Mouse (Mus musculus): ENCODE data around the gene Lgals2.
"Not testable (repeated sequence)": the region's sequence is repeated elsewhere in the genome, so short reads cannot be mapped to it uniquely, and the experiment has no call there.

Gene Lgals2

DNA sequence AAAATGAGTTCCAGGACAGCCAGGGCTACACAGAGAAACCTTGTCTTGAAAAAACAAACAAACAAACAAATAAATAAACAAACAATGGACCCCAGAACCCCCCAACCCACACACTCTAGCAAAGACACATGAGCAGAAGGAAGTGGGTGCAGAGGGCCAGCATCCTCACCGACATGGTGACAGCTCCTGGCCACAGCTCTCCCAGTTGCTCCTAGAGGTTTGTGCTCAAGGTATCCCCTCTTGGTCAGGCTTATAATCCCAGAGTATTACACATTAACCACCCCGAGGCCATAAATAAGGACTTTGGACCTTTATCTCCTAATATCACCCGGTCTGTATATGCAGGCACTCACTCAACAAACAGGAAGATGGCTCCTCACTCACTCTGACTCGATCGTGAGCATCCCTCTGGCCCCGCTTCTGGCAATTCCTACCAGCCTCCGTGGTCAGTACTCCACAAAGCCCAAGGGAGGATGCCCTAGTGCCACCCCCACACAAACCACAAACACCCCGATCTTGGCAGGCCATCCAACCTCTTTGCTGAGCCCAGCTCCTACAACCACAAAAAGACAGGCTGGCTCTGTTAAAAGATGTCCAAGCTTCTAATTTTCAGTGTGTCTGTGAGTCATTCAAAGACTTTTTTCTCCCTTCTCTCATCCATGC, at the start of gene Lgals2:
Lgals2 (minus strand) TSS at position 227 of the 663 bp plus-strand sequence.
- DNase-seq (ENCODE audit: low spot score), result no peak

GRCm38 (mm10) chr15:78903243-78903642, 47.9 kb upstream of the Lgals2 start:
- peak; percentile 71 for DNase-seq (ENCODE audit: low spot score)

- no peak for DNase-seq (ENCODE audit: low spot score)
Measured at GRCm38 (mm10) chr15:78901422-78901789, 46.1 kb upstream of the Lgals2 start.

DNA sequence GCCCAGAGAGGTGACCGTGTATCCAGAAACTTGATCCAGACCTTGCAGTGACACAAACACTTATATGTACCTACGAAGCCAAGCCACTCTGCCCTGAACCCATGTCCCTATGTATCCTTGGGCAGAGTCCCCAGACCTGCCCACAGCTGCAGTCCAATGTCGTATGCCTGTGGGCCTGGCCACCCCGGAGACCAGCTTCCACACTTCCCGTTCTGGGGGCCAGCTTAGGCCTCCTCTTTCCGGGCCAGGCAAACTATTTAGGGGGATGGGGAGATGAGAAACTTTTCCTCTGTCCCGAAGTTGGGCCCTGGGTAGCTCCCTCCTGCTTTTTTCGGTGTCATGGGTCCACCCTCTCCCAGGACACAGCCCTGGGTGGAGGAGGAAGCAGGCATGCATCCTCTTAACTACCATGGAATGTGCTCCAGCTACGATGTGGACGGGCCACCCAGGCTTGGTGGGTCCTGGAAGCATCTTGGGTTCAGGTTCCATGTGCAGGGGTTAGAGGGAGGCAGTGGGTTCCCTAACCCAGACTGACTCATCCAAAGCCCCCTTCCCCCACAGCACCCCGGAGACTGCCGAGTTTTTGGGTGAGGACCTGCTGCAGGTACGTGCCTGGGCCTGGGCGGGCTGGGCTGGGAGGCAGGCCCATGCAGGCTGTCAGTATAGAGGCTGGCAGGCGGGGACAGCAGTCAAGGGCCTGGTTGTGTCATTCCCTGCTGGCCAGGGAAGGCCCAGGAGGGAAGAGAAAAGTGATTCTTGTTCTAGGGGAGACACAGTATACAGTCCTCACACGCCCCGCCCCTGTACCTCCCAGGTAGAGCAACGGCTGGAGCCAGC, 45.5 kb upstream of the Lgals2 start:
- DNase-seq (ENCODE audit: low spot score), result no peak

DNA sequence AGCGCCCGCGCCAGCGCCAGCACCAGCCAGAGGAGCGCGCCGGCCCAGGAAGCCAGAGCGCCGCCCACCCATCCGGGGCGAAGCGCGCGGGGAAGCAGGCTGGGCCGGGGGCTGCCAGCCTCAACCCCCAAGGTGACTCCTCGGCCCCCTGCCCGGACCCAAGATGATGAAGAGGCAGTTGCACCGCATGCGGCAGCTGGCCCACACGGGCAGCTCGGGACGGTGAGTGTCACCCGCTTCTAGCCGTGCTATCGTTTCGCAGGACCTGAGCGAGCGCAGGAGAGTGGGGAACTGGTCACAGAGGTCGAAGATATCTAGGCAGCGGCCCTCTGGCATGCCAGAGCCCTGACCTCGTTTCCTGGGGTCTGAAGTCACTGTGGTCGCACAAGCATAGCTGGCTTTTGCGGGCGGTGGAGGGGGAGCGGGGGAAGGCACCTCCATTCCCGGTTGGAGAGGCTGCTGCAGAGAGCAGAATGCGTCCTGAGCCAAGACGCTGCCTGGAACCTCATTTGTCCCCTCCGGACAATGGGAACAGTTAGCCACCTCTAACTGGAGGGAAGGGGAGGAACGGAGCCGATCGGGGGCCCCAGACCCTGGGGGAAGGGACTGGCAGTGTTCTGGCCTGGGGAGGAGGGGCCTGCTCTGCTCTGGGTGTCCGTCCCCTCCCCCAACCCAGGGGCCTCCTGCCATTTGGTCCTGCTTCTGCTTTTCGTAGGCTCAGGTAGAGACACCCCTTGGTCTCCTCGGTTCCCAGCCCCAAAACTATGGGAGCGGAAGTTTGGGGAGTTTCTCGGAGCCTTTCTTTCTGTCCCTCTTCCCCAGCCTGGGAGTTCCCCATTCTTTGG, 44.6 kb upstream of the Lgals2 start, which contains the start of gene Sh3bp1:
Sh3bp1 (plus strand) TSS at position 29 of the 845 bp plus-strand sequence.
- DNase-seq (ENCODE audit: low spot score), result no peak

GRCm38 (mm10) chr15:78899409-78899739, 44.0 kb upstream of the Lgals2 start, which contains the start of gene Gm49510:
Gene Gm49510 (plus strand): TSS chr15:78899667.
- no peak for DNase-seq (ENCODE audit: low spot score)

- no peak for DNase-seq (ENCODE audit: low spot score)
Measured at GRCm38 (mm10) chr15:78898507-78899001, 43.2 kb upstream of the Lgals2 start.

DNA sequence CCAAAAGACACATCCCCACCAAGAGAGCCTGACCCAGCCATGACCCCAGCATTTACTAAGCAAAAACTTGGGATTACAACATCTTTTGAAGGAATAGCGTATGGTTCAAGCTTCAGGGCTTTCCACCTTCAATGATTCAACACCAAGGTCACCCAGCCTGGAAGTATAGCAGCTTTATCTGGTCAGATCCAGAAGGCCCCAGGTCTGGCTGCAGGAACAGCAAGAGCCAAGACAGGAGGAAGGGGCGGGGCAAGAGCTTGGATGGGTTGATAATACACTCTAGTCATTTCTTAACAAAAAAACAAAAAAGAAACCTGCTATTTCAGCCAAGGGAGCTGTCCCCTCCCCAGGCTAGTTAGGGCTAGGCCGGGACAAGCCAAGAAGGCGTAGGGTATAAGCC, 42.2 kb upstream of the Lgals2 start:
- no peak for DNase-seq (ENCODE audit: low spot score)

DNA sequence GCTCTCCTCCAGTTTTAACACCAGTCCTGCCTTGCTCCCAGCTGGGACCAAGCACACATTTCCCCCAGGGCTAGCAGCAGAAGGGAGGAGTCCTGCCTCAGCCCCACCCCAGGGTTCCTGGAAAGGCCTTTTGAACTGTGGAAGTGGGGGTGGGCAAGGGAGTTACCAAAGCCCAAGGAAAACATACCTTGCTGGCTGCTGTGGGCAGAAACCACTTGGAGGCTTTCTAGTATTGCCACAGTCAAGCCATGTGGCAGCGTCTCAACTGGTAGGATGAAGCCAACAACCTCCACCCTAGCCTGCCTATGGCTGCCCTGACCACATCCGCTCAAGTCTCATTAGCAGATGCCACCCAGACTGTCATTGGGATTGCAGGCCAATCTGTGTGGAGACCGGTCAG, 40.8 kb upstream of the Lgals2 start:
- DNase-seq (ENCODE audit: low spot score), result no peak

- no peak for DNase-seq (ENCODE audit: low spot score)
Measured at GRCm38 (mm10) chr15:78895741-78896140, 40.4 kb upstream of the Lgals2 start.

DNA sequence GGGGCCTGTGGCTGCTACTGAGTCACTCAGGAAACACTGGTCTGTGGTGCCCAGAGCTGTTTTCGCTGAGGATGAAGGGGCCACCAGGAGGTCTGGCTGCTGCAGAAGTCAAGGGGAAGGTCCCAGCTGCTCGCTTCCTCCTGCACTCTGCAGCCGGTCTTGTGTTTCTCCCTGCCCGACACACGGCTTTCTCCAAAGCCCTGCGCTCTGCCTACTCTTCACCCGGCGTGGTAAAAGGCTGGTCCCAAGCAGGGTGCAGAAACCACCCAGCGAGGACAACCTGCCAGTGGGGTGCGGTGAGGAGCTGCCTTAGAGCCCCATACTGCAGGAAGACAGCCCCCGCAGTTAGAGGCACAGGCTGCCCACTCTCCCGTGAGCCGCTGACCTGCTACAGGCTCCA, 39.4 kb upstream of the Lgals2 start:
- DNase-seq (ENCODE audit: low spot score), result no peak

GRCm38 (mm10) chr15:78892440-78892839, 37.1 kb upstream of the Lgals2 start:
- DNase-seq (ENCODE audit: low spot score), result no peak

DNA sequence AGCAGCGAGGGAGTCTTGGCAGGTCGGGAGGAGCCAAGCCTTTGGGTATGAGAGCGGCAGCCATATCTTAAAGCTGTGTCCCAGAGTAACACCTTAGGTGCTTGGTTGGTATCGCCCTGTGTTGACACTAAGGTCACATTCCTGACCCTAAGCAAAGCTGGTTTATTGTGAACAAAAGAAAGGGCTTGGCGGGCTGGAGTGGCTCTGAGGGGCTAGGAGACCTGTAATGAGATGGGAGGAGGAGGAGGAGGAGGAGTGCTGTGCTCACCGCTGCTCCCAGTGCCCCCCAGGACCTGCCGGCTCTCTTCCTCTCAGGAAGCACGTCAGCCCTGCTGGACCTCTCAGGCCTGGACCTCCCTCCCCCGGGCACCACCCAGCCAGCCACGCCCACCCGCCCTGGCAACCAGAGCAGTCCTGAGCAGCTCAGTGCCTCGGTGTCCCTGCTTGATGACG, 34.1 kb upstream of the Lgals2 start:
- no peak for DNase-seq (ENCODE audit: low spot score)

DNA sequence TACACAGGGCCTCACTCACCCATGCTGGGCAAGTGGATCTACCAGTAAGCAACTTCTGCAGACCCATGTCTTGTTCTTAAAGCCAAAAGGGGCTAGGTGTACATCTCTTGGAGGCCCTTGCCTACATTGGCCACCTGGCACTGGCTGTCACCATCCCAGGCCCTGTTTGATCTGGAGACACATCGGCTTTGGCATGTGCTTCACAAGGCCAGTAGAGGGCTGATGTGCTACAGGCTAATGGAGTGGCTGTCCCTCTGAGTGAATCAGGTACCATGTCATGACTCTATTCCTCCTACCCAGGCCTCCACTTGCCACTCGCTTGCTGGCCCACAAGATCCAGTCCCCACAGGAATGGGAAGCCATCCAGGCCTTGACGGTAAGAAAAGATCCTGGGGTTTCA, 26.5 kb upstream of the Lgals2 start:
- no peak for DNase-seq (ENCODE audit: low spot score)

DNA sequence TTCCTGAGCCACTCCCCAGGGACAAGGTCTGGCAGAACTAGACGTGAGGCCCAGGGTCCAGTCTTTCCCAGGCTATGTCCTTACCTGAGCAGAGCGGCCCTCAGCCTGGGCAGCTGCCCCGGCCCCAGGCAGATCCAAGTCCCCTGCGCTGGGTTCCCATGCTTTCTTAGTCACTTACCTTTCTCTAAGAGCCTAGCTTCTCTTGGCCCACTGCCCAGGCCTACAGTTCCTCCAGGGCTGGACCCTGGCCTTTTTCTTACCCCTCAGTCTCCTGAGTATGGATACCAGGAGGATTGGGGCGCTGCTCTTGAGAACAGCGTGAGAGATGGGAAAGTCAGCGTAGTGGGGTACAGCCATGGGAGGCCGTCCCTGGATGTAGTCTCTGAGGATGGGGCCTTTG, 25.1 kb upstream of the Lgals2 start:
- DNase-seq (ENCODE audit: low spot score), result no peak

DNA sequence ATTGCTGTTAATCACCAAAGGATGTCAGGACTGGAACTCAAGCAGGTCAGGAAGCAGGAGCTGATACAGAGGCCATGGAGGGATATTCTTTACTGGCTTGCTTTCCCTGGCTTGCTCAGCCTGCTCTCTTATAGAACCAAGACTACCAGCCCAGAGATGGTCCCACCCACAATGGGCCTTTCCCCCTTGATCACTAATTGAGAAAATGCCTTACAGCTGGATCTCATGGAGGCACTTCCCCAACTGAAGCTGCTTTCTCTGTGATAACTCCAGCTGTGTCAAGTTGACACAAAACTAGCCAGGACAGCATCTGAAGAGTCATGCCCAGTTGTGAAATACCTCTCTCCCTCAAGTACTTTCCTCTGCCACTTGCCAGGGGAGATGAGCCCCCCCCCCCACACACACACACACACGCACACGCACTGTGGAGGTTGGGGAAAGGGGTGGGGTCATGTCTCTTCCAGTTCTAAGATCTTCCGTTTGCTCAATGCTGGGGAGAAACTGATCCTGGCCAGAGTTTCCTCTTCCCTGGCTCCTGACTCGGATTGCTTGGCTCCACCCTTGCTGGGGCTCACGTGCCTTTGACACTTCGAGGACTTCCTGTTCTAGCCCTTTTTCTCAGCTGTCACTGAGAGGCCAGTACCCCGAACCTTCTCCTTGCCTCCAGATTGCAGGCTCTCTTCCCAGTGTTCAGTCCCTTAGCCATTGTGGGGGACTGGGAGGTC, 23.6 kb upstream of the Lgals2 start:
- not testable (repeated sequence) for DNase-seq (ENCODE audit: low spot score)

- DNase-seq (ENCODE audit: low spot score), result no peak
Measured at GRCm38 (mm10) chr15:78877810-78878390, 22.6 kb upstream of the Lgals2 start.

DNA sequence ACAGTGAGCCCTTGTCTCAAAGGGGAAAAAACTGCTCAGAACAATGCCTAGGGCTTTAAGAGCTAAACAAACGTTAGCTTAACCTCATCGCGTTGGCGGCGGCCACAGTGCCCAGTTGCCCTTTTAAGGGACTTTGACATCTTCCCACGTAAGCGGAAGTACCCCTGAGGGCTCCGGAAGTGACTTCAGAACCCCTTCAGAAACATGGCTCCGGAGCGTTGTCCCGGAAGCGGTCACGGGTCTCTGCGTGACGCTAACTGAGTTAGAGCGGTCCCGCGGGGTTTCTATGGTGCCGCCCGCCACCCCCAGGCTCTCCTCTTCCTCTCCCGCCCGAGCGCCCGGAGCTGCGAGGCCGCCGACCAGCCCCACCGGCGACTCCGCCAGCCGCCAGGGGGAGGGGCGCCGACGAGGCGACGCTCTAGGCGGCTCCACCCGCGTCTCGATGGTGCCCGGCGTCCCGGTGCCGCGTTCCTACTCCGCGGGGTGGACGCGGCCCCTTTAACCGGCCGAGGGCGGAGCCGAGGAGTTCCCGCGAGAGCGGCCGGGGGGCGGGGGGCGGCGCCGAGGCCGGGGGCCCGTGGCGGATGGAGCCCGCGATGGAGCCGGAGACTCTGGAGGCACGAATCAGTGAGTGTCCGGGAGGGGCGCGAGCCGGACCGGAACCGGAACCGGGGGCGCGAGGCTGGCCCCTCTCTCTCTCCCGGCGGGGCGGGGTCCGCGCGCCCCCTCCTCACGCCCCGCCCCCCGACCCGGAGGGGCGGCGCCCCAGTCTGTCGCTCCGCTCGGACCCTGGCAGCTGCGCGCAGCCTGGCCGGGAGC, 21.9 kb upstream of the Lgals2 start, which contains the start of gene Gga1:
Gga1 (plus strand) TSS at position 200 of the 819 bp plus-strand sequence.
- DNase-seq (ENCODE audit: low spot score), result peak; percentile 83

DNA sequence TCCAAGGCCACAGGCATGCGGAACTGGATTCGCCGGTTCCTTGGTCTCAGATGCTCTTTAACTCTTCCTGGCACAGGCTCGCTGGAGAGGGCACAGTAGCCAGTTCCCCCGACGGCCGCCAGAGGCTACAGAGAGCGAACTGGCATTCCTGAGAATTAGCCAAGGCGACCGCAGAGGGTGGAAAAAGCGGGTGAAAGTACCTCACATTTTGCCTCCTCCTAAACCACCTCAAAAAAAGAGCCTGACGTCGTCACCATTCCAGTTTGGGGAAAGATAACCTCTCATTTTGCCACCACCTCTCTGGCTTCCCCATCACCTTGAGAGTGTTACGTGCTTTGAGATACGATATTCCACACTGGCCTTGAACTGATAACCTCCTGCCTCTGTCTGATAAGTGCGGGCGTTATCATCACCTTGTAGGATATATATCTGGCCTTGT, 20.9 kb upstream of the Lgals2 start:
- peak; percentile 50 for DNase-seq (ENCODE audit: low spot score)

- no peak for DNase-seq (ENCODE audit: low spot score)
Measured at GRCm38 (mm10) chr15:78875537-78875936, 20.2 kb upstream of the Lgals2 start.
